Mouse (Mus musculus): ENCODE data around the gene Gm49380. TPM values are rescaled to one million over a fixed set of nuclear protein-coding genes. Genes with fewer than 3 reads are reported as not detected.

The Gm49380 gene
- total and polyA plus RNA-seq, 3 experiments, result 0.24 TPM; not detected in 2

- no peak overlapping the region for H3K4me3 ChIP-seq (ENCODE audit: control insufficient read depth in 1 of 2, insufficient read depth in 1 of 2, low read depth in 2 of 2, low read length in 2 of 2)
- no peak overlapping the region for H3K27ac ChIP-seq (ENCODE audit: control insufficient read depth, low read depth, low read length)
- H3K9me3 ChIP-seq (replicated peaks; ENCODE audit: insufficient read depth, low read length), result no peaks in the 10 kb centered on the region
- H3K36me3 ChIP-seq (ENCODE audit: control insufficient read depth in 1 of 2, insufficient read depth in 2 of 2, low read length in 2 of 2), result peaks cover 0 to 8% of the 10 kb centered on the region in 2 experiments; a peak in 1 of 4 replicates
- H3K79me2 ChIP-seq (ENCODE audit: control insufficient read depth, insufficient read depth, low read length, poor library complexity), result no peaks in the 10 kb centered on the region
- no peak overlapping the region for H3K9ac ChIP-seq (ENCODE audit: control insufficient read depth, low read depth, low read length, poor library complexity, severe bottlenecking)
- peaks cover 0 to 18% of the 10 kb centered on the region in 2 experiments; a peak in 3 of 4 replicates for H3K4me1 ChIP-seq (ENCODE audit: control insufficient read depth in 1 of 2, insufficient read depth in 2 of 2, low read length in 2 of 2)
- peaks cover 22 to 24% of the 10 kb centered on the region in 2 experiments for H3K27me3 ChIP-seq (ENCODE audit: control insufficient read depth in 1 of 2, insufficient read depth in 2 of 2, low read length in 2 of 2)
- no peak for TF ChIP-seq ZNF384 (IDR thresholded peaks at IDR 0.05; ENCODE audit: low read depth, low read length)
- no peak for TF ChIP-seq MAFK (IDR thresholded peaks at IDR 0.05; ENCODE audit: borderline replicate concordance, low read depth, low read length)
- TF ChIP-seq CHD2 (IDR thresholded peaks at IDR 0.05; ENCODE audit: low read length), result no peak
- TF ChIP-seq MAZ (IDR thresholded peaks at IDR 0.05; ENCODE audit: low read depth, low read length), result no peak
- DNase-seq (ENCODE audit: low read depth, low spot score), result no peak
These were observed 18.9 kb upstream of the Gm49380 start for GRCm38 (mm10) chr9:44132200-44132599.

GRCm38 (mm10) chr9:44131276-44131590 lies 17.9 kb upstream of the Gm49380 start:
- TF ChIP-seq MYB (IDR thresholded peaks at IDR 0.05; ENCODE audit: low read depth, low read length) (no peak), RAD21 (IDR thresholded peaks at IDR 0.05; ENCODE audit: low read depth, low read length) (no peak), MYC (IDR thresholded peaks at IDR 0.05; ENCODE audit: low read depth, low read length) (no peak)
- H3K9ac ChIP-seq (ENCODE audit: control insufficient read depth, low read depth, low read length, poor library complexity, severe bottlenecking), result no peak overlapping the region
- no peak overlapping the region for H3K4me3 ChIP-seq (ENCODE audit: control insufficient read depth in 1 of 2, insufficient read depth in 1 of 2, low read depth in 2 of 2, low read length in 2 of 2)
- no peaks in the 10 kb centered on the region for H3K9me3 ChIP-seq (replicated peaks; ENCODE audit: insufficient read depth, low read length)
- no peaks in the 10 kb centered on the region for H3K79me2 ChIP-seq (ENCODE audit: control insufficient read depth, insufficient read depth, low read length, poor library complexity)
- peaks cover 0 to 14% of the 10 kb centered on the region in 2 experiments; a peak in 3 of 4 replicates for H3K4me1 ChIP-seq (ENCODE audit: control insufficient read depth in 1 of 2, insufficient read depth in 2 of 2, low read length in 2 of 2)
- DNase-seq (ENCODE audit: low read depth, low spot score), result no peak
- peaks cover 0 to 5% of the 10 kb centered on the region in 2 experiments; a peak in 1 of 4 replicates for H3K36me3 ChIP-seq (ENCODE audit: control insufficient read depth in 1 of 2, insufficient read depth in 2 of 2, low read length in 2 of 2)
- no peak overlapping the region for H3K27ac ChIP-seq (ENCODE audit: control insufficient read depth, low read depth, low read length)
- peaks cover 22 to 24% of the 10 kb centered on the region in 2 experiments for H3K27me3 ChIP-seq (ENCODE audit: control insufficient read depth in 1 of 2, insufficient read depth in 2 of 2, low read length in 2 of 2)

GRCm38 (mm10) chr9:44130581-44131275 lies 17.4 kb upstream of the Gm49380 start:
- Histone ChIP-seq H3K27ac (ENCODE audit: control insufficient read depth, low read depth, low read length) (no peak overlapping the region), H3K9ac (ENCODE audit: control insufficient read depth, low read depth, low read length, poor library complexity, severe bottlenecking) (no peak overlapping the region)

More at GRCm38 (mm10) chr9:44130581-44131275, 17.4 kb upstream of the Gm49380 start:
- no peak overlapping the region for H3K4me3 ChIP-seq (ENCODE audit: control insufficient read depth in 1 of 2, insufficient read depth in 1 of 2, low read depth in 2 of 2, low read length in 2 of 2)
- peaks cover 0 to 10% of the 10 kb centered on the region in 2 experiments; a peak in 3 of 4 replicates for H3K4me1 ChIP-seq (ENCODE audit: control insufficient read depth in 1 of 2, insufficient read depth in 2 of 2, low read length in 2 of 2)
- DNase-seq (ENCODE audit: low read depth, low spot score), result no peak
- no peaks in the 10 kb centered on the region for H3K79me2 ChIP-seq (ENCODE audit: control insufficient read depth, insufficient read depth, low read length, poor library complexity)
- no peak for TF ChIP-seq POLR2AphosphoS2 (IDR thresholded peaks at IDR 0.05; ENCODE audit: low read length)
- TF ChIP-seq EP300 (IDR thresholded peaks at IDR 0.05; ENCODE audit: low read depth in 1 of 2, low read length in 2 of 2), result no peak
- TF ChIP-seq E2F4 (IDR thresholded peaks at IDR 0.05; ENCODE audit: borderline replicate concordance, low read depth, low read length), result no peak
- no peak for TF ChIP-seq ZC3H11A (IDR thresholded peaks at IDR 0.05; ENCODE audit: low read depth, low read length)
- TF ChIP-seq USF2 (IDR thresholded peaks at IDR 0.05; ENCODE audit: borderline replicate concordance in 1 of 2, insufficient read depth in 1 of 2, low read depth in 1 of 2, low read length in 2 of 2), result no peak
- no peak for TF ChIP-seq KAT2A (conservative IDR thresholded peaks at IDR 0.05; ENCODE audit: low read depth, low read length)
- TF ChIP-seq MAX (IDR thresholded peaks at IDR 0.05; ENCODE audit: low read length), result no peak
- no peak for TF ChIP-seq MXI1 (IDR thresholded peaks at IDR 0.05; ENCODE audit: low read depth, low read length)
- TF ChIP-seq ZNF384 (IDR thresholded peaks at IDR 0.05; ENCODE audit: low read depth, low read length), result no peak
- no peak for TF ChIP-seq CHD1 (IDR thresholded peaks at IDR 0.05; ENCODE audit: low read depth, low read length)
- no peak for TF ChIP-seq MAFK (IDR thresholded peaks at IDR 0.05; ENCODE audit: borderline replicate concordance, low read depth, low read length)
- peaks cover 0 to 2% of the 10 kb centered on the region in 2 experiments; a peak in 1 of 4 replicates for H3K36me3 ChIP-seq (ENCODE audit: control insufficient read depth in 1 of 2, insufficient read depth in 2 of 2, low read length in 2 of 2)
- no peaks in the 10 kb centered on the region for H3K9me3 ChIP-seq (replicated peaks; ENCODE audit: insufficient read depth, low read length)
- peaks cover 22 to 24% of the 10 kb centered on the region in 2 experiments for H3K27me3 ChIP-seq (ENCODE audit: control insufficient read depth in 1 of 2, insufficient read depth in 2 of 2, low read length in 2 of 2)
